10 mouse cellular contexts compared by ENCODE assay signal in the genomic region with DNA sequence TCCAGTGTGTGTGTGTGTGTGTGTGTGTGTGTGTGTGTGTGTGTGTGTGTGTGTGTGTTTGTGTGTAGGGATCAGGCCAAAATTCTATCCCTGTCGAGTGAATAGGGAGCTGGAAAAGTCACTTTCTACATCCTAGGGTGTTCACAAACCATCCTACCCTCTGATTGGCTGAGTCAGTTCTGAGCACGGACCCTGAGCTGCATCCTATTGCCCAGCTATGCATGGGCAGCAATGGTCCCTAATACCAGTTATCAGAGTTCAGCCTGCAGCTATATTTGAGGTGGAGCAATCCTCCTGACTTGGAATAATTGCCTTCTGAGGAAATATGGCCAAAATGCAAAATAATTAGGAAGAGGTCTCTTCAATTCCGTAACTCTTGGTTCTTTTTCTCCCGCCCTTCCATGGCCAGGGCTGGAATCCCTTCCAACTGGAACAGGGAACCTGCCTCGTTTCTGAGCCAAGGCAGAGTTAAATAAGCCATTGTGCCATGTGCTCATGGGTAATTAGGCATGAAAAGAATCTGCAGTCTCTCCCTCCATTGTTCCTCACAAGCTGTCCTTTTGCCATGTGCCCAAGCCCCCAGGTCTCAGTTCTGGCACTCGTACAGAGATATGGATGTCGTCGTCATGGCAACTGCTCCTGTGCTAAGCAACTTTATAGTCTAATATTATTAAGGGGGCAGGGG.
DNase-seq lines count a peak whose midpoint lies in the region; ATAC-seq and TF ChIP-seq lines count a peak whose summit lies in the region.
"Had no signal": no experiment of that assay in that cellular context is flagged by ENCODE, and none has a peak within 500 bp of the region (broad histone marks: within the 10 kb centered on the region; RNA-seq: fewer than 3 reads in every experiment).

No protein-coding gene starts in this region.

- H3K9ac ChIP-seq in embryonic facial prominence, embryonic 13.5 days: no peak overlapping the region
- no peak overlapping the region for H3K9ac ChIP-seq in hindbrain, postnatal 0 days (replicated peaks; ENCODE audit: low read length)
- H3K9ac ChIP-seq in neural tube, embryonic 14.5 days (replicated peaks; ENCODE audit: low read depth, low read length): no peak overlapping the region
- no peak overlapping the region for H3K9ac ChIP-seq in intestine, embryonic 15.5 days
- H3K9ac ChIP-seq: embryonic facial prominence, embryonic 12.5 days had no signal

- 55% methylated on average over 8 of the region's 8 CpGs for WGBS in embryonic facial prominence, embryonic 13.5 days
- 10% methylated on average over 8 of the region's 8 CpGs for WGBS in hindbrain, postnatal 0 days
- WGBS in neural tube, embryonic 14.5 days: 18% methylated on average over 8 of the region's 8 CpGs
- 64% methylated on average over 8 of the region's 8 CpGs for WGBS in intestine, embryonic 15.5 days

- no peak for TF ChIP-seq CTCF in hindbrain, postnatal 0 days (IDR thresholded peaks at IDR 0.05; ENCODE audit: low read depth)

- no peak overlapping the region for H3K4me3 ChIP-seq in embryonic facial prominence, embryonic 13.5 days
- H3K4me3 ChIP-seq in hindbrain, postnatal 0 days (ENCODE audit: low read length): no peak overlapping the region
- H3K4me3 ChIP-seq in neural tube, embryonic 14.5 days (ENCODE audit: low read depth, low read length): no peak overlapping the region
- H3K4me3 ChIP-seq in intestine, embryonic 15.5 days (replicated peaks): no peak overlapping the region
- H3K4me3 ChIP-seq: embryonic facial prominence, embryonic 12.5 days had no signal

- DNase-seq in cerebellum, postnatal 14 days: peak; percentile 50 to 51
- no peak for DNase-seq in cerebellum, postnatal 25 days
- peak; percentile 85 for DNase-seq in hindbrain, postnatal 0 days (ENCODE audit: low spot score)
- no peak for DNase-seq in T-cell, adult 2 months (ENCODE audit: low spot score)
- DNase-seq in adipocyte (ENCODE audit: low spot score): no peak

- no peaks in the 10 kb centered on the region for H3K9me3 ChIP-seq in embryonic facial prominence, embryonic 13.5 days
- H3K9me3 ChIP-seq in hindbrain, postnatal 0 days (ENCODE audit: low read length): 0 out of 2 replicates have a peak, but pooled peaks cover 3% of the 10 kb centered on the region
- no peaks in the 10 kb centered on the region for H3K9me3 ChIP-seq in neural tube, embryonic 14.5 days (ENCODE audit: control insufficient read depth, low read length)
- H3K9me3 ChIP-seq in intestine, embryonic 15.5 days: no peaks in the 10 kb centered on the region
- H3K9me3 ChIP-seq: embryonic facial prominence, embryonic 12.5 days had no signal

- ATAC-seq in embryonic facial prominence, embryonic 13.5 days (ENCODE audit: insufficient number of reproducible peaks, insufficient read depth, low FRiP score, low TSS enrichment, low read depth): no peak
- ATAC-seq in hindbrain, postnatal 0 days: peak; percentile 87
- ATAC-seq in neural tube, embryonic 14.5 days (ENCODE audit: low read depth): peak; percentile 90
- ATAC-seq in intestine, embryonic 15.5 days: no peak

- 0 out of 2 replicates have a peak overlapping the region, but pooled peaks have one; percentile 44 for H3K27ac ChIP-seq in embryonic facial prominence, embryonic 13.5 days
- H3K27ac ChIP-seq in hindbrain, postnatal 0 days: peak overlapping the region; percentile 54; the same call in 1 of the 2 replicates
- H3K27ac ChIP-seq in neural tube, embryonic 14.5 days (ENCODE audit: low read depth, low read length): peak overlapping the region; percentile 72
- no peak overlapping the region for H3K27ac ChIP-seq in intestine, embryonic 15.5 days
- H3K27ac ChIP-seq: embryonic facial prominence, embryonic 12.5 days; stomach, postnatal 0 days had no signal

- no peaks in the 10 kb centered on the region for H3K27me3 ChIP-seq in embryonic facial prominence, embryonic 13.5 days
- no peaks in the 10 kb centered on the region for H3K27me3 ChIP-seq in hindbrain, postnatal 0 days (ENCODE audit: insufficient read depth, low read length)
- no peaks in the 10 kb centered on the region for H3K27me3 ChIP-seq in neural tube, embryonic 14.5 days (ENCODE audit: control insufficient read depth, insufficient read depth, low read length)
- no peaks in the 10 kb centered on the region for H3K27me3 ChIP-seq in intestine, embryonic 15.5 days (replicated peaks)
- H3K27me3 ChIP-seq: embryonic facial prominence, embryonic 12.5 days had no signal

- peaks cover 11% of the 10 kb centered on the region for H3K4me1 ChIP-seq in embryonic facial prominence, embryonic 13.5 days
- peaks cover 11% of the 10 kb centered on the region; the same call in 1 of the 2 replicates for H3K4me1 ChIP-seq in hindbrain, postnatal 0 days (ENCODE audit: insufficient read depth, low read length)
- peaks cover 10% of the 10 kb centered on the region; the same call in 1 of the 2 replicates for H3K4me1 ChIP-seq in neural tube, embryonic 14.5 days (ENCODE audit: control insufficient read depth, insufficient read depth, low read length)
- no peaks in the 10 kb centered on the region for H3K4me1 ChIP-seq in intestine, embryonic 15.5 days (replicated peaks)

- no peak overlapping the region for H3K4me2 ChIP-seq in embryonic facial prominence, embryonic 13.5 days
- peak overlapping the region; percentile 21 for H3K4me2 ChIP-seq in hindbrain, postnatal 0 days (ENCODE audit: low read depth, low read length)
- H3K4me2 ChIP-seq in neural tube, embryonic 14.5 days (ENCODE audit: low read depth, low read length): no peak overlapping the region; the same call in 1 of the 2 replicates
- H3K4me2 ChIP-seq in intestine, embryonic 15.5 days (replicated peaks): no peak overlapping the region
- H3K4me2 ChIP-seq: embryonic facial prominence, embryonic 12.5 days had no signal

- H3K36me3 ChIP-seq in embryonic facial prominence, embryonic 13.5 days: no peaks in the 10 kb centered on the region
- no peaks in the 10 kb centered on the region for H3K36me3 ChIP-seq in hindbrain, postnatal 0 days (ENCODE audit: insufficient read depth, low read length)
- no peaks in the 10 kb centered on the region for H3K36me3 ChIP-seq in neural tube, embryonic 14.5 days (ENCODE audit: control insufficient read depth, insufficient read depth, low read length)
- no peaks in the 10 kb centered on the region for H3K36me3 ChIP-seq in intestine, embryonic 15.5 days
- H3K36me3 ChIP-seq: embryonic facial prominence, embryonic 12.5 days had no signal

Comparison
In these comparisons a context has a peak if more than half of its experiments do, and no peak if none do; other contexts are left out.
1. DNase-seq: peak in cerebellum, postnatal 14 days (2 of 2) and hindbrain, postnatal 0 days (single experiment); none in cerebellum, postnatal 25 days (0 of 2), T-cell, adult 2 months (single experiment) and adipocyte (single experiment).
2. ATAC-seq: peak in hindbrain, postnatal 0 days (single experiment) and neural tube, embryonic 14.5 days (single experiment); none in embryonic facial prominence, embryonic 13.5 days (single experiment) and intestine, embryonic 15.5 days (single experiment).